Mouse (Mus musculus) myocyte (in vitro differentiated cells): ENCODE results near the gene Gng12. TPM values are rescaled to one million over a fixed set of nuclear protein-coding genes. Genes with fewer than 3 reads are reported as not detected.

Source experiments
- H3K27me3 ChIP-seq: one replicate; pipeline ENCODE4 v1.6.1; 2011; ENCODE audit not compliant: control insufficient read depth, insufficient read depth, insufficient read length
- H3K36me3 ChIP-seq: one replicate; pipeline ENCODE4 v1.6.1; 2011; ENCODE audit not compliant: control insufficient read depth, insufficient read depth
- H3K4me2 ChIP-seq: one replicate; pipeline ENCODE4 v1.6.1; 2011; ENCODE audit warnings: low read depth, control low read depth
- H3K4me3 ChIP-seq: one replicate; pipeline ENCODE4 v1.5.1; 2011; ENCODE audit warnings: mild to moderate bottlenecking, control low read depth, moderate library complexity
- H3K79me2 ChIP-seq: one replicate; pipeline ENCODE4 v1.6.1; 2011; ENCODE audit not compliant: control insufficient read depth, insufficient read depth
- H3ac ChIP-seq: one replicate; pipeline ENCODE4 v1.6.1; 2011; ENCODE audit not compliant: control insufficient read depth, insufficient read length
- CEBPB ChIP-seq: IDR thresholded peaks from 2 replicates; pipeline ENCODE4 v1.6.1; 2011; ENCODE audit warnings: mild to moderate bottlenecking, moderate library complexity; ENCODE audit not compliant: poor library complexity, insufficient read depth, severe bottlenecking
- E2F4 ChIP-seq: IDR thresholded peaks from one replicate; pipeline ENCODE4 v1.6.1; 2011; ENCODE audit warnings: mild to moderate bottlenecking, control low read depth, moderate library complexity; ENCODE audit not compliant: insufficient read depth
- MAX ChIP-seq: IDR thresholded peaks from one replicate; pipeline ENCODE4 v1.6.1; 2011; ENCODE audit warnings: low read depth, mild to moderate bottlenecking, control low read depth
- MYOD1 ChIP-seq, 3 experiments: IDR thresholded peaks; one replicate each; pipeline ENCODE4 v1.6.1; 2011; ENCODE audit warnings: control low read depth in 2 of 3, low read depth in 2 of 3, mild to moderate bottlenecking in 2 of 3, moderate library complexity in 1 of 3; ENCODE audit not compliant: insufficient read length in 2 of 3, control insufficient read depth in 1 of 3
- MYOG ChIP-seq, 3 experiments: IDR thresholded peaks; one replicate each; pipeline ENCODE4 v1.6.1; 2011; ENCODE audit warnings: control low read depth in 2 of 3, low read depth in 2 of 3, mild to moderate bottlenecking in 2 of 3; ENCODE audit not compliant: insufficient read length in 2 of 3, control insufficient read depth in 1 of 3, insufficient read depth in 1 of 3
- POLR2A ChIP-seq: IDR thresholded peaks from one replicate; pipeline ENCODE4 v1.6.1; 2011; ENCODE audit warnings: low read depth, mild to moderate bottlenecking, control low read depth, moderate library complexity; ENCODE audit not compliant: insufficient read length
- POLR2AphosphoS2 ChIP-seq: IDR thresholded peaks from one replicate; pipeline ENCODE4 v1.6.1; 2011; ENCODE audit warnings: low read depth, control low read depth; ENCODE audit not compliant: insufficient read length
- REST ChIP-seq: IDR thresholded peaks from one replicate; pipeline ENCODE4 v1.6.1; 2011; ENCODE audit warnings: mild to moderate bottlenecking, control low read depth, moderate library complexity; ENCODE audit not compliant: insufficient read depth, insufficient read length
- SRF ChIP-seq: IDR thresholded peaks from one replicate; pipeline ENCODE4 v1.6.1; 2011; ENCODE audit warnings: low read depth; ENCODE audit not compliant: control insufficient read depth, insufficient read length
- TCF12 ChIP-seq: IDR thresholded peaks from one replicate; pipeline ENCODE4 v1.6.1; 2011; ENCODE audit warnings: mild to moderate bottlenecking, control low read depth; ENCODE audit not compliant: poor library complexity, insufficient read depth, severe bottlenecking
- TCF3 ChIP-seq: IDR thresholded peaks from one replicate; pipeline ENCODE4 v1.6.1; 2011; ENCODE audit warnings: low read depth, control low read depth; ENCODE audit not compliant: insufficient read length
- USF1 ChIP-seq: IDR thresholded peaks from one replicate; pipeline ENCODE4 v1.6.1; 2011; ENCODE audit warnings: low read depth, mild to moderate bottlenecking, control low read depth, moderate library complexity
- polyA plus RNA-seq: library from polyadenylated mRNA; unstranded; fragments of >200 nt; fragmentation: generic; extraction: Trizol; gene quantifications from one replicate; pipeline ENCODE4 v1.2.1, GENCODE M21; 2012; ENCODE audit warnings: missing spikeins

The Gng12 gene
- polyA plus RNA-seq, 1 experiment: 37.8 TPM

DNA sequence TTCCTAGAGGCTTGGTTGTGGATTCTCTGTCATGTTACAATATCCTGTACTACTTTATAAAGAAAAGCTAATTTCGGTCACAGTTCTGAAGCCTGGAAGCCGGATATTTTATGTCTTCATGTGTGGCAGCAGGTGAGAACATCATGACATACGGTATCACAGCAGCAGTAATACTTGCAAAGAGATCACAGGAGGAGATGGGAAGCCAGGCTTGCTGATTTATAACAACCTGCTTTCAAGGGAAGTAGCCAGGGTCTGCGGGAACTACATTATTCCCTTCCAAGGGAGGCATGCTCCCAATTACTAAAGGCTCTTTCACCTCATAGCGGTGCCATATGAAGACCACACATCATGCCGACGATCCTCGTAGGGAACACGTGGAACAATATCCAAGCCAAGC is 92.2 kb downstream of the Gng12 start:
- Histone ChIP-seq H3K4me3 (no peak overlapping the region), H3K27me3 (no peaks in the 10 kb centered on the region), H3K4me2 (peak overlapping the region; percentile 53), H3ac (no peak overlapping the region), H3K79me2 (no peaks in the 10 kb centered on the region), H3K36me3 (no peaks in the 10 kb centered on the region)
- no peak for TF ChIP-seq MYOG (IDR thresholded peaks at IDR 0.05; ENCODE audit: control insufficient read depth in 1 of 3, insufficient read depth in 1 of 3, insufficient read length in 2 of 3, low read depth in 2 of 3)
- TF ChIP-seq MAX: no peak
- TF ChIP-seq CEBPB: no peak
- no peak for TF ChIP-seq E2F4
- TF ChIP-seq POLR2A: no peak
- TF ChIP-seq MYOD1 (IDR thresholded peaks at IDR 0.05; ENCODE audit: control insufficient read depth in 1 of 3, insufficient read length in 2 of 3, low read depth in 2 of 3): no peak
- no peak for TF ChIP-seq TCF12
- no peak for TF ChIP-seq SRF
- no peak for TF ChIP-seq REST
- no peak for TF ChIP-seq USF1

DNA sequence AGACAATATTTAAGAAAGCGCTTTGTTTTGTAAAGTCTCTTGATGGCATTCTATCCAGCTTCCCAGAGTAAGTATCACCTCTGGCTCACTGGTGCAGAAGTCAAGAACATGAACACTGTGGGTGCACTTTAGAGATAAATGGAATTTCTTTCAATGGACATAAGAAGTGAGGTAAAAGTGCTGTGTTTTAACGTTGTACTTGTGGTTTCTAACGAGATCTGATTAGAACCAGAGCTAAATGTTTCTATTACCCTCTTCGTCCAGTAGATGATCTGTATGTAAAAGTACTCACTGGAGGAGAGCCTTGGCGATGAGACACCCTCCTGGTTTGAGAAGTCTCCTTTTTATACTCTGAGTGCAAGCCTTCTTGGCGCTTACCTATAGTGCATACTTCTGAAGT is 92.8 kb downstream of the Gng12 start:
- no peak overlapping the region for H3K4me3 ChIP-seq
- H3K27me3 ChIP-seq: no peaks in the 10 kb centered on the region
- H3K79me2 ChIP-seq: no peaks in the 10 kb centered on the region
- no peak overlapping the region for H3ac ChIP-seq
- no peaks in the 10 kb centered on the region for H3K36me3 ChIP-seq
- TF ChIP-seq TCF12 (no peak), E2F4 (no peak), REST (no peak), TCF3 (no peak), MYOG (IDR thresholded peaks at IDR 0.05; ENCODE audit: control insufficient read depth in 1 of 3, insufficient read depth in 1 of 3, insufficient read length in 2 of 3, low read depth in 2 of 3) (no peak), MYOD1 (IDR thresholded peaks at IDR 0.05; ENCODE audit: control insufficient read depth in 1 of 3, insufficient read length in 2 of 3, low read depth in 2 of 3) (no peak), POLR2A (no peak), SRF (no peak), MAX (no peak)
- no peak overlapping the region for H3K4me2 ChIP-seq

DNA sequence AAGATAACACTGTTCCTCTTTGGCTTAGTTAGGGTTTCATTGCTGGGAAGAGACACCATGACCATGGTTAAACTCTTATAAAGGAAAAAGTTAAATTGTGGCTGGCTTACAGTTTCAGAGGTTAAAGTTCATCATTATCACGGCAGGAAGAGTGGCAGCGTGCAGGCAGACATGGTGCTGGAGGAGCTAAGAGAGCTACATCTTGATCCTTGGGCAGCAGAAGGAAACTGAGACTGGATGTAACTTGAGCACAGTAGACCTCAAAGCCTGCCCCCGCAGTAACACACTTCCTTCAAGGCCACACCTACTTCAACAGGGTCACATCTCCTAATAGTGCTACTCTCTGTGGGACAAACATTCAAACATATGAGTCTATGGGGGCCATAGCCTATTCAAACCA is 93.3 kb downstream of the Gng12 start:
- Histone ChIP-seq H3K79me2 (no peaks in the 10 kb centered on the region), H3K27me3 (no peaks in the 10 kb centered on the region), H3K4me3 (no peak overlapping the region), H3K4me2 (no peak overlapping the region), H3K36me3 (no peaks in the 10 kb centered on the region), H3ac (no peak overlapping the region)
- TF ChIP-seq TCF3: no peak
- TF ChIP-seq POLR2AphosphoS2: no peak
- no peak for TF ChIP-seq SRF
- TF ChIP-seq USF1: no peak
- TF ChIP-seq CEBPB: no peak
- TF ChIP-seq POLR2A: no peak
- TF ChIP-seq MAX: no peak
- TF ChIP-seq MYOD1 (IDR thresholded peaks at IDR 0.05; ENCODE audit: control insufficient read depth in 1 of 3, insufficient read length in 2 of 3, low read depth in 2 of 3): no peak
- TF ChIP-seq TCF12: no peak
- no peak for TF ChIP-seq MYOG (IDR thresholded peaks at IDR 0.05; ENCODE audit: control insufficient read depth in 1 of 3, insufficient read depth in 1 of 3, insufficient read length in 2 of 3, low read depth in 2 of 3)
- no peak for TF ChIP-seq REST
- TF ChIP-seq E2F4: no peak

DNA sequence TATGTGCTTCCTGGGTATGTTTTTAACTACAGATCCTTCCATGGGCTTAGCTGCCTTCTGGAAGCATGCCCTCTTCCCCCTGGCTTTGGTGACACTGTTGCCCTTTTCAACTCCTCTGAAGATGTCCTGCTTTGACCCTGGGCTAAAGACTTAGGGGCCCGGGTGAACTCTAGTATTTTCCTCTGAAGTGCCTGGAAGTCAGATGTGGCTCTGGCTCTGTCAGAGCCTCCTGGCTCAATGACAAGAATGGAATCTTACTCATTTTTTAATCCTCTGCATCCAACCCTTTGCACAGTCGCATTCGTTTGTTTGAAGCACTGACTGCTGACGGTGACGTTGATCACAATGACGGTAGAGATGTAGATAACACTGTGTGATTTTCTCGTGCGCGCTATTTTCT is 96.0 kb downstream of the Gng12 start:
- no peak overlapping the region for H3ac ChIP-seq
- no peak overlapping the region for H3K4me2 ChIP-seq
- no peaks in the 10 kb centered on the region for H3K36me3 ChIP-seq
- H3K27me3 ChIP-seq: no peaks in the 10 kb centered on the region
- H3K79me2 ChIP-seq: no peaks in the 10 kb centered on the region
- TF ChIP-seq REST (no peak), USF1 (no peak), MYOD1 (IDR thresholded peaks at IDR 0.05; ENCODE audit: control insufficient read depth in 1 of 3, insufficient read length in 2 of 3, low read depth in 2 of 3) (no peak), POLR2AphosphoS2 (no peak), SRF (no peak), MAX (no peak)
- no peak overlapping the region for H3K4me3 ChIP-seq

DNA sequence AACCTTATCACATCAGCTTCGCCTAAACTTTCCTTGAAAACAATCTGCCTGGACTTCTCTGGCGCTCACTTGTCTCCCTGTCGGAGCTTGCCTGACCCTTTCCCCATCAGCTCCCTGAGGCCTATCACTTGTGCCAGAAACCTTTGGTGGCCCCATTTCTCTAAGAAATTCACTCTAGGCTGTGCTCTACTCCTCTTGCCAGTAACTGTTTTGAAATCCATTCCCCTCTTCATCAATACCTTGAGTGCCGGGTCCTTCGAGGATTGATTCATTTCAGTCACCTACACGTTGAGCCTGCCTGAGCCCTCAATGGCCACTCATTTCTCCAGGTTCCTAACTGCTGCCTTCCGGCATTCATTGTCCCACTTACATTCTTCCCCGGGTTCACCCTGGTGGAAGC is 96.6 kb downstream of the Gng12 start:
- TF ChIP-seq MYOG (IDR thresholded peaks at IDR 0.05; ENCODE audit: control insufficient read depth in 1 of 3, insufficient read depth in 1 of 3, insufficient read length in 2 of 3, low read depth in 2 of 3): no peak
- TF ChIP-seq REST: no peak
- TF ChIP-seq USF1: no peak
- no peak for TF ChIP-seq CEBPB
- no peak for TF ChIP-seq MYOD1 (IDR thresholded peaks at IDR 0.05; ENCODE audit: control insufficient read depth in 1 of 3, insufficient read length in 2 of 3, low read depth in 2 of 3)
- no peak for TF ChIP-seq POLR2A
- Histone ChIP-seq H3K4me3 (no peak overlapping the region), H3K27me3 (no peaks in the 10 kb centered on the region), H3ac (no peak overlapping the region), H3K4me2 (no peak overlapping the region), H3K36me3 (no peaks in the 10 kb centered on the region), H3K79me2 (no peaks in the 10 kb centered on the region)
